Mouse (Mus musculus): Measurements from ENCODE around the gene Sertad3. TPM values are rescaled to one million over a fixed set of nuclear protein-coding genes. Genes with fewer than 3 reads are reported as not detected.

Sertad3 gene
- polyA plus RNA-seq (2016; fragmentation: Nextera tagmentation; extraction: Ambion mirVana): 20.0 and 21.9 TPM in 2 replicates

GRCm38 (mm10) chr7:27473156-27473834 lies at the start of gene Sertad3:
Gene Sertad3, plus strand, starts transcription at chr7:27473768.
- Histone ChIP-seq H3K4me2 (peak within 1 kb of the TSS; percentile 75), H3K27me3 (no peaks in the 10 kb centered on the region), H3K36me3 (replicated peaks) (peaks cover 22% of the 10 kb centered on the region), H3K9ac (peak within 1 kb of the TSS; percentile 62), H3K27ac (peak within 1 kb of the TSS; percentile 94), H3K4me1 (peaks cover 4% of the 10 kb centered on the region), H3K9me3 (no peaks in the 10 kb centered on the region), H3K4me3 (replicated peaks) (peak within 1 kb of the TSS; percentile 73)
- peak; percentile 94 for ATAC-seq (ENCODE audit: low FRiP score)
- under 1% methylated on average over 36 of the region's 36 CpGs for WGBS

GRCm38 (mm10) chr7:27427387-27427786 lies 46.2 kb upstream of the Sertad3 start:
- H3K4me3 ChIP-seq (replicated peaks): no peak overlapping the region
- H3K9ac ChIP-seq: no peak overlapping the region
- no peak overlapping the region for H3K27ac ChIP-seq
- H3K4me1 ChIP-seq: no peaks in the 10 kb centered on the region
- no peak overlapping the region for H3K4me2 ChIP-seq
- H3K9me3 ChIP-seq: 0 out of 2 replicates have a peak, but pooled peaks cover 10% of the 10 kb centered on the region
- ATAC-seq (ENCODE audit: low FRiP score): no peak
- WGBS: 91% methylated on average over 1 of the region's 1 CpGs
- H3K36me3 ChIP-seq (replicated peaks): 0 out of 2 replicates have a peak, but pooled peaks cover under 1% of the 10 kb centered on the region
- 0 out of 2 replicates have a peak, but pooled peaks cover 2% of the 10 kb centered on the region for H3K27me3 ChIP-seq

GRCm38 (mm10) chr7:27428002-27428401 lies 45.6 kb upstream of the Sertad3 start:
- Histone ChIP-seq H3K4me2 (no peak overlapping the region), H3K9ac (no peak overlapping the region), H3K4me1 (no peaks in the 10 kb centered on the region), H3K9me3 (0 out of 2 replicates have a peak, but pooled peaks cover 10% of the 10 kb centered on the region), H3K36me3 (replicated peaks) (no peaks in the 10 kb centered on the region), H3K27me3 (peaks cover 7% of the 10 kb centered on the region), H3K27ac (no peak overlapping the region), H3K4me3 (replicated peaks) (no peak overlapping the region)
- ATAC-seq (ENCODE audit: low FRiP score): no peak
- WGBS: 87% methylated on average over 11 of the region's 11 CpGs

GRCm38 (mm10) chr7:27429135-27429534 lies 44.4 kb upstream of the Sertad3 start:
- WGBS: 46% methylated on average over 2 of the region's 2 CpGs

GRCm38 (mm10) chr7:27433349-27433748 lies 40.2 kb upstream of the Sertad3 start:
- 0 out of 2 replicates have a peak, but pooled peaks cover 10% of the 10 kb centered on the region for H3K9me3 ChIP-seq
- ATAC-seq (ENCODE audit: low FRiP score): no peak
- H3K9ac ChIP-seq: no peak overlapping the region
- H3K4me1 ChIP-seq: no peaks in the 10 kb centered on the region; the same call in 1 of the 2 replicates
- peaks cover 26% of the 10 kb centered on the region for H3K27me3 ChIP-seq
- no peak overlapping the region for H3K4me2 ChIP-seq
- H3K4me3 ChIP-seq (replicated peaks): no peak overlapping the region
- WGBS: 32% methylated on average over 10 of the region's 10 CpGs
- H3K27ac ChIP-seq: no peak overlapping the region
- no peaks in the 10 kb centered on the region for H3K36me3 ChIP-seq (replicated peaks)

More at GRCm38 (mm10) chr7:27429135-27429534, 44.4 kb upstream of the Sertad3 start:
- H3K27me3 ChIP-seq: peaks cover 17% of the 10 kb centered on the region
- H3K9ac ChIP-seq: no peak overlapping the region
- H3K27ac ChIP-seq: no peak overlapping the region
- no peak overlapping the region for H3K4me3 ChIP-seq (replicated peaks)
- H3K4me1 ChIP-seq: no peaks in the 10 kb centered on the region; the same call in 1 of the 2 replicates
- no peak for ATAC-seq (ENCODE audit: low FRiP score)
- 0 out of 2 replicates have a peak, but pooled peaks cover 10% of the 10 kb centered on the region for H3K9me3 ChIP-seq
- H3K4me2 ChIP-seq: no peak overlapping the region
- H3K36me3 ChIP-seq (replicated peaks): no peaks in the 10 kb centered on the region

GRCm38 (mm10) chr7:27433794-27434193 lies 39.8 kb upstream of the Sertad3 start:
- no peak overlapping the region for H3K27ac ChIP-seq
- no peak overlapping the region for H3K4me3 ChIP-seq (replicated peaks)
- no peaks in the 10 kb centered on the region for H3K36me3 ChIP-seq (replicated peaks)
- 0 out of 2 replicates have a peak, but pooled peaks cover 10% of the 10 kb centered on the region for H3K9me3 ChIP-seq
- ATAC-seq (ENCODE audit: low FRiP score): no peak
- H3K9ac ChIP-seq: no peak overlapping the region
- no peak overlapping the region for H3K4me2 ChIP-seq
- WGBS: 16% methylated on average over 10 of the region's 10 CpGs
- peaks cover 26% of the 10 kb centered on the region for H3K27me3 ChIP-seq
- no peaks in the 10 kb centered on the region; the same call in 1 of the 2 replicates for H3K4me1 ChIP-seq

- no peaks in the 10 kb centered on the region; the same call in 1 of the 2 replicates for H3K4me1 ChIP-seq
- WGBS: 65% methylated on average over 5 of the region's 5 CpGs
These were observed 36.0 kb upstream of the Sertad3 start for GRCm38 (mm10) chr7:27437544-27437943.

GRCm38 (mm10) chr7:27440014-27440413 lies 33.6 kb upstream of the Sertad3 start:
- Histone ChIP-seq H3K9ac (no peak overlapping the region), H3K36me3 (replicated peaks) (no peaks in the 10 kb centered on the region), H3K4me2 (no peak overlapping the region), H3K4me3 (replicated peaks) (no peak overlapping the region), H3K4me1 (no peaks in the 10 kb centered on the region), H3K9me3 (0 out of 2 replicates have a peak, but pooled peaks cover 3% of the 10 kb centered on the region), H3K27ac (no peak overlapping the region), H3K27me3 (peaks cover 8% of the 10 kb centered on the region)
- WGBS: 88% methylated on average over 4 of the region's 4 CpGs
- ATAC-seq (ENCODE audit: low FRiP score): no peak

More at GRCm38 (mm10) chr7:27437544-27437943, 36.0 kb upstream of the Sertad3 start:
- Histone ChIP-seq H3K27ac (no peak overlapping the region), H3K4me2 (no peak overlapping the region), H3K9ac (no peak overlapping the region), H3K36me3 (replicated peaks) (no peaks in the 10 kb centered on the region), H3K27me3 (peaks cover 24% of the 10 kb centered on the region), H3K9me3 (0 out of 2 replicates have a peak, but pooled peaks cover 3% of the 10 kb centered on the region), H3K4me3 (replicated peaks) (no peak overlapping the region)
- ATAC-seq (ENCODE audit: low FRiP score): no peak

GRCm38 (mm10) chr7:27446051-27446450 lies 27.5 kb upstream of the Sertad3 start:
- 2% methylated on average over 15 of the region's 18 CpGs for WGBS
- no peak for ATAC-seq (ENCODE audit: low FRiP score)
- peaks cover 24% of the 10 kb centered on the region for H3K4me1 ChIP-seq
- no peaks in the 10 kb centered on the region for H3K36me3 ChIP-seq (replicated peaks)
- H3K9ac ChIP-seq: peak overlapping the region; percentile 70
- H3K27me3 ChIP-seq: peaks cover 42% of the 10 kb centered on the region
- H3K4me3 ChIP-seq (replicated peaks): peak overlapping the region; percentile 58
- no peak overlapping the region for H3K27ac ChIP-seq
- H3K4me2 ChIP-seq: peak overlapping the region; percentile 97
- H3K9me3 ChIP-seq: no peaks in the 10 kb centered on the region

GRCm38 (mm10) chr7:27446521-27447418 lies 26.8 kb upstream of the Sertad3 start:
- H3K36me3 ChIP-seq (replicated peaks): no peaks in the 10 kb centered on the region
- H3K4me3 ChIP-seq (replicated peaks): peak overlapping the region; percentile 58
- H3K27me3 ChIP-seq: peaks cover 42% of the 10 kb centered on the region
- peaks cover 24% of the 10 kb centered on the region for H3K4me1 ChIP-seq
- 12% methylated on average over 37 of the region's 53 CpGs for WGBS
- H3K9me3 ChIP-seq: no peaks in the 10 kb centered on the region
- peak overlapping the region; percentile 97 for H3K4me2 ChIP-seq
- H3K9ac ChIP-seq: peak overlapping the region; percentile 70
- ATAC-seq (ENCODE audit: low FRiP score): peak; percentile 39
- H3K27ac ChIP-seq: no peak overlapping the region

- peak; percentile 95 for ATAC-seq (ENCODE audit: low FRiP score)
- peaks cover 24% of the 10 kb centered on the region for H3K4me1 ChIP-seq
- peaks cover 42% of the 10 kb centered on the region for H3K27me3 ChIP-seq
- peak within 1 kb of the TSS; percentile 15; the same call in 1 of the 2 replicates for H3K27ac ChIP-seq
- H3K4me2 ChIP-seq: peak within 1 kb of the TSS; percentile 97
- H3K36me3 ChIP-seq (replicated peaks): no peaks in the 10 kb centered on the region
- H3K9ac ChIP-seq: peak within 1 kb of the TSS; percentile 70
- WGBS: 1% methylated on average over 53 of the region's 54 CpGs
- peak within 1 kb of the TSS; percentile 58 for H3K4me3 ChIP-seq (replicated peaks)
- no peaks in the 10 kb centered on the region for H3K9me3 ChIP-seq
These were observed 25.9 kb upstream of the Sertad3 start, which contains the start of the genes Sptbn4 and Blvrb for GRCm38 (mm10) chr7:27447419-27448286. Gene Sptbn4, minus strand, starts transcription at chr7:27447686. Gene Blvrb, plus strand, starts transcription at chr7:27447978.
